Mouse (Mus musculus) kidney, embryonic 15.5 days (tissue): ENCODE measurements around the gene Sdc4. TPM values are rescaled to one million over a fixed set of nuclear protein-coding genes. Genes with fewer than 3 reads are reported as not detected.

Source experiments
- ATAC-seq: fragments of 200-750 bp; cut with Nextera tagmentation; replicated peaks from 2 replicates; pipeline ENCODE4 v1.8.0; 2017; ENCODE audit warnings: moderate TSS enrichment; ENCODE audit not compliant: low FRiP score
- H3K27ac ChIP-seq: fragments of 300-500 bp; sonication (generic); 2 replicates; pipeline ENCODE4 v1.5.1; 2015; ENCODE audit warnings: mild to moderate bottlenecking, inconsistent platforms
- H3K27me3 ChIP-seq: fragments of 300-500 bp; sonication (generic); 2 replicates; pipeline ENCODE4 v1.6.1; 2015; ENCODE audit warnings: inconsistent platforms
- H3K36me3 ChIP-seq: fragments of 300-500 bp; sonication (generic); 2 replicates; pipeline ENCODE4 v1.6.1; 2015; ENCODE audit warnings: inconsistent platforms
- H3K4me1 ChIP-seq: fragments of 300-500 bp; sonication (generic); 2 replicates; pipeline ENCODE4 v1.6.1; 2015; ENCODE audit warnings: inconsistent platforms
- H3K4me2 ChIP-seq: fragments of 300-500 bp; sonication (generic); 2 replicates; pipeline ENCODE4 v1.6.1; 2015; ENCODE audit warnings: moderate library complexity, mild to moderate bottlenecking, inconsistent platforms
- H3K4me3 ChIP-seq: fragments of 300-500 bp; sonication (generic); replicated peaks from 2 replicates; pipeline ENCODE4 v1.5.1; 2015; ENCODE audit warnings: mild to moderate bottlenecking, inconsistent platforms
- H3K9ac ChIP-seq: fragments of 300-500 bp; sonication (generic); 2 replicates; pipeline ENCODE4 v1.6.1; 2015; ENCODE audit warnings: mild to moderate bottlenecking, inconsistent platforms
- H3K9me3 ChIP-seq: fragments of 300-500 bp; sonication (generic); replicated peaks from 2 replicates; pipeline ENCODE4 v1.6.1; 2016; ENCODE audit warnings: inconsistent platforms
- WGBS: fragments of 180-500 bp; shearing (Covaris S2); methylation state at CpG from one replicate; pipeline ENCODE4 v1.1.7; 2015; ENCODE audit warnings: mixed read lengths; 5-methylcytosine and 5-hydroxymethylcytosine counted together
- polyA plus RNA-seq: library from polyadenylated mRNA; unstranded; fragments of >200 nt; fragmentation: Nextera tagmentation; extraction: Ambion mirVana; gene quantifications from 2 replicates; pipeline ENCODE4 v1.2.1, GENCODE M21; 2015

Gene Sdc4
- polyA plus RNA-seq, 1 experiment from 2014 or later: 149 TPM

GRCm38 (mm10) chr2:164407708-164408107 lies 36.0 kb downstream of the Sdc4 start:
- H3K9me3 ChIP-seq: no peaks in the 10 kb centered on the region
- no peak overlapping the region for H3K4me3 ChIP-seq
- H3K36me3 ChIP-seq: no peaks in the 10 kb centered on the region
- 0% methylated on average over 22 of the region's 22 CpGs for WGBS
- peak overlapping the region; percentile 32; the same call in 1 of the 2 replicates for H3K4me2 ChIP-seq
- no peak; the same call in 1 of the 2 replicates for ATAC-seq
- peaks cover 88% of the 10 kb centered on the region for H3K27me3 ChIP-seq
- H3K9ac ChIP-seq: no peak overlapping the region
- peaks cover 31% of the 10 kb centered on the region for H3K4me1 ChIP-seq
- no peak overlapping the region for H3K27ac ChIP-seq

- Histone ChIP-seq H3K9me3 (no peaks in the 10 kb centered on the region), H3K4me2 (no peak overlapping the region), H3K27me3 (peaks cover 99% of the 10 kb centered on the region), H3K4me3 (no peak overlapping the region), H3K36me3 (no peaks in the 10 kb centered on the region), H3K27ac (no peak overlapping the region), H3K4me1 (peaks cover 38% of the 10 kb centered on the region), H3K9ac (no peak overlapping the region)
- WGBS: 36% methylated on average over 5 of the region's 5 CpGs
- ATAC-seq: no peak
These were observed 38.2 kb downstream of the Sdc4 start for GRCm38 (mm10) chr2:164405519-164405918.

- ATAC-seq: no peak
- peak within 1 kb of the TSS; percentile 16; the same call in 1 of the 2 replicates for H3K9ac ChIP-seq
- H3K4me2 ChIP-seq: peak within 1 kb of the TSS; percentile 63
- no peaks in the 10 kb centered on the region for H3K9me3 ChIP-seq
- H3K36me3 ChIP-seq: no peaks in the 10 kb centered on the region
- H3K4me3 ChIP-seq: peak within 1 kb of the TSS; percentile 39
- WGBS: 7% methylated on average over 9 of the region's 9 CpGs
- H3K27me3 ChIP-seq: peaks cover 99% of the 10 kb centered on the region
- peaks cover 43% of the 10 kb centered on the region for H3K4me1 ChIP-seq
- H3K27ac ChIP-seq: no peak within 1 kb of the TSS
These were observed 38.6 kb downstream of the Sdc4 start, which contains the start of gene Matn4 for GRCm38 (mm10) chr2:164405060-164405459. TSS of gene Matn4 (minus strand) at chr2:164405160.

DNA sequence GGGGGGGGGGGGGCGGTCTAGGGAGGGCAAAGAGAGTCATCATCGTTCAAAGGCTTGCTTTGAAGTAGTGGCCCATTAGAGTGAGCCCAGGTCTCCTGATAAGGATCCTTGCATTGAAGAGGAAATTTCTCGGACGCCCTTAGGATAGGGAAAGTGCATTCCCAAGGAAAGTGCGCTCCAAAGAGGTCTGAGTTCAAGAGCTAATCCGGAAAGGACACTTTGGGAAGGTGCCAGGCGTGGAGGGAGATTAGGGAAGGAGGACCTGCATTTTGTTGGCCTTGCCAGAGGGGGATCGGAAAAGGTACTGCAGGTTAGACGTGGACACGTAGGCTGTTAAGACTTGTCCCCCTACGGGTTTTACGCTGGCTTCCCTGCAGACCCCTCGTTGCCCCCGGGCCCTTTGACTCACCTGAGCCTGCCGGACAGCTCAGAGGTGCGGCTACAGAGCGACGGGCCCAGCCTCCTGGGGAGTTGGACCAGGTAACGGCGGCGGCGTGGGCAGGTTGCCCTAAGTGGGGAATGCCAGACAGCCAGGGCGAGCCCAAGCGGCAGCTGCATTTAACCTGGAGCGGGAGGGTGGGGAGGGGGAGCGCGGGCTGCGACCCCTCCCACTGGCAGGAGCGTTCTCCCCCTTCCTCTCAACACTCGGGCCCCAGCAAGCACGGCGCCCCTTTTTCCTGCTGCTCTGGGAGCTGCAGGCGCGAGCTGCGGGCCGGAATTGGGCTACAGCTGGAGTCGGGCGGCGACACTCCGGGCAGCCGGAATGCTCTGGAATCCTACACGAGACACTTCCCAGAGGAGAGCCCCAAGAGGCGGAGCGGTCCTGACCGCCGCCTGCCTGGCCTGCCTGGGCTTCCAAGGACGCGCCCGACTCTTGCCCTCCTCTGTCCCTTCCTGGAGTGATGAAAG lies 39.4 kb downstream of the Sdc4 start:
- peak; percentile 57; the same call in 1 of the 2 replicates for ATAC-seq
- H3K9me3 ChIP-seq: no peaks in the 10 kb centered on the region
- H3K4me2 ChIP-seq: peak overlapping the region; percentile 63
- peak overlapping the region; percentile 39 for H3K4me3 ChIP-seq
- H3K27ac ChIP-seq: no peak overlapping the region
- H3K27me3 ChIP-seq: peaks cover 99% of the 10 kb centered on the region
- H3K36me3 ChIP-seq: no peaks in the 10 kb centered on the region
- under 1% methylated on average over 45 of the region's 49 CpGs for WGBS
- peaks cover 43% of the 10 kb centered on the region for H3K4me1 ChIP-seq
- peak overlapping the region; percentile 16; the same call in 1 of the 2 replicates for H3K9ac ChIP-seq

DNA sequence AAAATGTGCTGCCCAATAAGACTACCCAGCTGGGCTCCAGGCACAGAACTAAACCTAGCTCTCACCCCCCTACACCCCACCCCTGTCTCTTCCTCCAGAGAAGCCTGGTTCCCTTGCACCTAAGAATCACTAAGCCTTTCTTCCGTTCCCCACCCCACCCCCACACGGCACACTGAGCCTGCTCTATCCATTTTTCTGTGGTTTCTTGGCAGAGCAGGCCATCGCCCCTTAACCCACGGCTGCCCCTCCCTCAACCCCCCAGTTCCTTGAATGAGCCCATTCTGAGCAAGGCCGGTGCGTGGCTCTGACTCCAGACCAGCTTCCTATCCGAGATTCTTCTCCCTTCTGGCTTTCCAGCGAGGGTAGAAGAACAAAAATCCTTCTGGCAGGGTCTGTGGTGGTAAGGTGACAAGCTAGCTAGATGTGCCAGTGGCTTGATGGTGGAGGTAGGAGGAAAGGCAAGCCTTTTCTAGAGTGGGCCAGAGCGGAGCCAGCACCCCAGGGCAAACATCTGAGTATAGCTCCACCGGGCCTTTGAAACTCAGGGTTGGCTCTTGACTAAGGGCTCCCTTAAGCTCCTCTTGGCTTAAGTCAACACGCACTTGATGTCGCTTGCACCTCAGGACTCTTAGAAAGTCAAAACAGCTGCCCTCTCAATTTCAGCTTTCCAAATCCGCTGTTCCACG lies 40.1 kb downstream of the Sdc4 start:
- 18% methylated on average over 14 of the region's 14 CpGs for WGBS

GRCm38 (mm10) chr2:164402906-164403305 lies 40.8 kb downstream of the Sdc4 start, which contains the start of gene Rbpjl:
TSS of gene Rbpjl (plus strand) at chr2:164403141.
- peaks cover 37% of the 10 kb centered on the region for H3K4me1 ChIP-seq
- peaks cover 93% of the 10 kb centered on the region for H3K27me3 ChIP-seq
- no peaks in the 10 kb centered on the region for H3K36me3 ChIP-seq
- peaks cover 2% of the 10 kb centered on the region for H3K9me3 ChIP-seq
- no peak within 1 kb of the TSS for H3K9ac ChIP-seq
- 0 out of 2 replicates have a peak within 1 kb of the TSS, but pooled peaks have one; percentile 63 for H3K4me2 ChIP-seq
- WGBS: 4% methylated on average over 17 of the region's 17 CpGs
- H3K27ac ChIP-seq: no peak within 1 kb of the TSS
- peak within 1 kb of the TSS; percentile 39; the same call in 1 of the 2 replicates for H3K4me3 ChIP-seq
- no peak for ATAC-seq

More for the DNA sequence above, 40.1 kb downstream of the Sdc4 start:
- H3K4me3 ChIP-seq: no peak overlapping the region
- no peak for ATAC-seq
- no peak overlapping the region for H3K9ac ChIP-seq
- peaks cover 43% of the 10 kb centered on the region for H3K4me1 ChIP-seq
- no peaks in the 10 kb centered on the region; the same call in 1 of the 2 replicates for H3K9me3 ChIP-seq
- 0 out of 2 replicates have a peak overlapping the region, but pooled peaks have one; percentile 63 for H3K4me2 ChIP-seq
- no peaks in the 10 kb centered on the region for H3K36me3 ChIP-seq
- H3K27ac ChIP-seq: no peak overlapping the region
- H3K27me3 ChIP-seq: peaks cover 99% of the 10 kb centered on the region

- 65% methylated on average over 12 of the region's 12 CpGs for WGBS
- H3K27ac ChIP-seq: no peak overlapping the region
- peaks cover 12% of the 10 kb centered on the region for H3K4me1 ChIP-seq
- peaks cover 4% of the 10 kb centered on the region for H3K9me3 ChIP-seq
- no peaks in the 10 kb centered on the region for H3K36me3 ChIP-seq
- peaks cover 48% of the 10 kb centered on the region for H3K27me3 ChIP-seq
- no peak overlapping the region for H3K9ac ChIP-seq
- ATAC-seq: no peak
- H3K4me3 ChIP-seq: no peak overlapping the region
- H3K4me2 ChIP-seq: no peak overlapping the region
These were observed 46.8 kb downstream of the Sdc4 start for GRCm38 (mm10) chr2:164396911-164397310.

DNA sequence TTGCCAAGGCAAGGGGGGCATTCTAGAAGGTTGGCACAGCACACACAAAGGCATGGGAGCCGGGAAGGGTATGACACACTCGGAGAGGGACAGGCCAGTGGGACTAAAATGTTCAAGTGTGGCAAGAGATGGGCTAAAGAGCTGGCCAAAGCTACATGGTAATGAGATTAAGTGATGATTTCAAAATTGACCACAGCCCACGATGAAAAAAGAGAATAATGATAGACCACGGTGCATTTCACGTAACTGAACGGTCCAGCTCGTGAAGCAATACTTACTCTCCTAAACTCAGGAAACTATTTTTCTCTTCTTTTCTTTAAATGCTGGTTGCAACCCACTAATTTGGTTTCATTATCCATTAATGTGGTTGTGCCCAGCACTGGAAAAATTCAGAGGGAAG lies 47.6 kb downstream of the Sdc4 start:
- H3K4me2 ChIP-seq: no peak overlapping the region

GRCm38 (mm10) chr2:164393126-164393525 lies 50.6 kb downstream of the Sdc4 start:
- Histone ChIP-seq H3K36me3 (no peaks in the 10 kb centered on the region), H3K4me3 (no peak overlapping the region), H3K4me1 (peaks cover 12% of the 10 kb centered on the region), H3K27me3 (peaks cover 47% of the 10 kb centered on the region), H3K4me2 (no peak overlapping the region), H3K9ac (no peak overlapping the region), H3K9me3 (peaks cover 4% of the 10 kb centered on the region), H3K27ac (no peak overlapping the region)
- 85% methylated on average over 29 of the region's 29 CpGs for WGBS
- ATAC-seq: no peak

More for the DNA sequence above, 47.6 kb downstream of the Sdc4 start:
- Histone ChIP-seq H3K27ac (no peak overlapping the region), H3K9me3 (peaks cover 4% of the 10 kb centered on the region), H3K27me3 (peaks cover 44% of the 10 kb centered on the region), H3K9ac (no peak overlapping the region), H3K36me3 (no peaks in the 10 kb centered on the region), H3K4me3 (no peak overlapping the region), H3K4me1 (peaks cover 10% of the 10 kb centered on the region)
- no peak for ATAC-seq
- WGBS: 93% methylated on average over 7 of the region's 7 CpGs

GRCm38 (mm10) chr2:164389499-164389898 lies 54.2 kb downstream of the Sdc4 start:
- H3K4me3 ChIP-seq: peak overlapping the region; percentile 48
- no peak overlapping the region for H3K27ac ChIP-seq
- 1% methylated on average over 30 of the region's 30 CpGs for WGBS
- no peaks in the 10 kb centered on the region for H3K36me3 ChIP-seq
- peaks cover 27% of the 10 kb centered on the region for H3K4me1 ChIP-seq
- H3K27me3 ChIP-seq: peaks cover 63% of the 10 kb centered on the region
- no peaks in the 10 kb centered on the region for H3K9me3 ChIP-seq
- H3K9ac ChIP-seq: 0 out of 2 replicates have a peak overlapping the region, but pooled peaks have one; percentile 29
- peak; percentile 75 for ATAC-seq
- peak overlapping the region; percentile 86 for H3K4me2 ChIP-seq

DNA sequence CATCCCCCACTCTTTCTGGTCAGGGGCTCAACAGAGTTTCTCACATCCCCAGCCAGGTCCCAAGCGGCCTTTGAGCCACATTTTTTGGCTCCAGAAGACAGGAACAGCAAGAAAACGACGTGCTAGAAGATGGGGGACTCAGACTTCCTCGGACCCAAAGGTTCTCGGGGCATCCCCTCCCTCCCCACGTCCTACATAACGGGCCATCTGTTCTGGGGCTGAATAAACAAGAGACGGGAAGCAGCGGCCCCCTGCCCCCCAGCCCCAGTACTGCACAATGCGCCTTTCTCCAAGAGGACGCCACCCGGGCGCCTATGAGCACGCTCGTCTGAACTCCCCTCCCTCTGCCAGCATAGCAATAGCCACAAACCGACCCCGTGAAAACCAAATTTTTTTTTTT lies 54.7 kb downstream of the Sdc4 start, which contains the start of gene Slpi:
Slpi (minus strand) TSS at position 76 of the 400 bp plus-strand sequence.
- no peak within 1 kb of the TSS for H3K27ac ChIP-seq
- peaks cover 63% of the 10 kb centered on the region for H3K27me3 ChIP-seq
- no peaks in the 10 kb centered on the region for H3K36me3 ChIP-seq
- ATAC-seq: peak; percentile 48
- no peaks in the 10 kb centered on the region for H3K9me3 ChIP-seq
- 0% methylated on average over 17 of the region's 17 CpGs for WGBS
- H3K4me1 ChIP-seq: peaks cover 27% of the 10 kb centered on the region
- H3K4me2 ChIP-seq: peak within 1 kb of the TSS; percentile 86
- peak within 1 kb of the TSS; percentile 48 for H3K4me3 ChIP-seq
- H3K9ac ChIP-seq: 0 out of 2 replicates have a peak within 1 kb of the TSS, but pooled peaks have one; percentile 29
